Mouse (Mus musculus): ENCODE measurements at regions not wholly inside any gene's neighbourhood (a gene's known extent, or its start where the extent isn't known, plus 50 kb on each side); places are given as distances from the start of the nearest gene placed in this dataset.

DNA sequence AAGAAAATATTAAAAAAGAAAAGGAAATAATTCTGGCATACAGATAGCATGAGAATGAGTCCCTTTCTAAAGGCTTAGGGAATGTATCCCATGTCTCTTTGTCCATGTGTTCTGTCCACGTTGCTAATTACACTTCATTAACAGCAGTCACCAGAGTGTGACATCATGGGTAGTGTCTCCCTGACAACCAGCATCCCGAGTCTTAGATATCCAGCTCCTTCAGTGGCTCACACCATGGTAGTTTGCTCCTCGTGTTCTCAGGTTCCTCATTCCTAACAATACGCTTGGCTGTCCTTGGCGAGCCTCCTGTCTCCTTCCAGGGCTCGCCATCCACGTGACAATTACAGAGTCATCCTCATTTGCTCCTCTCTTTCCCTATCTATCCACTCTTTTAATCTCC lies 388.1 kb upstream of the Dynlrb2 start:
- DNase-seq, result no peak

DNA sequence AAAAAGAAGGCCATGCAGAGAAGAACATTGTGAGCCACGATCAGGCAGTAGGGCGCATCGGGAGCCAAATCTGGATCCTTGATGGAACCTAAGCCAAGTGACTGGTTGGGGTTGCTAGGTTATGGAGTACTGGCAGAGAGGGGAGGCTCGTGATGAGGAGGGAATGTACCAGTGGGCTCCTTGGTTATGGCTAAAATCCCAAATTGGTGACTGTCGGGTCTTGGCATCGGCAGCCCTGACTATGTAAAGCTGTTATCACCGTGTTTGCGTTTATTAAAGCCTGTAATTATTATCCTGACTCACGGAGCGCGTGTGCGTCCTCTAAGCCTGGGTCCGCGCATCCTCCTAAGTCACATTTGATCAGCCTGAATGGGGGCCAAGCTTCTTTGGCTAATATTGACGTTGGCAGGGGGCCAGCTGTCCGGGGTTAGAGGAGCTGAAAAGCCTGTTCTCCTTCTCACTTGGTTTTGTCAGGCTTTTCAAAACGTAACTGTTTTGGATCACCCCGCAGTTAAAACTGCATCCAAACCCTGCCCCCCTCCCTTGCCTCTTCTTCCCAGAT lies 388.9 kb upstream of the Dynlrb2 start:
- peak; percentile 58 for DNase-seq

DNA sequence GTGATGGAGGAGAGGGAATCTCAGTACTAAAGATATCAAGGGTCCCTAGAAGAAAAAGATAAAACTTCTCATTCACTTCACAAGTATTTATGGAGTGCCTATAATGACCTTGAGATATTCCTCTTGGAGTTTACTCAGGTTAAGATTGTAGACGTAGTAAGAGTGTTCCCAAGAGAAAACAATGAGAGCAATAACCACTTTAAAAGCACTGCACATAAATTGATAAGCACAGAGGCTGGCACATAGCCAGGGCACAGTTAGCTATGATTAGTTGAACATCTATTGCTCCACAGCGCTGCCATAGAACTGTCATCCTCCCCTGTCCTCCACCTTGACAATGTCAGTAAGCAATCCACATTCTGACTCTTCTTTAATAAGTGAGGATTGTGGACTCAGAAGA lies 389.8 kb upstream of the Dynlrb2 start:
- DNase-seq, result no peak

DNA sequence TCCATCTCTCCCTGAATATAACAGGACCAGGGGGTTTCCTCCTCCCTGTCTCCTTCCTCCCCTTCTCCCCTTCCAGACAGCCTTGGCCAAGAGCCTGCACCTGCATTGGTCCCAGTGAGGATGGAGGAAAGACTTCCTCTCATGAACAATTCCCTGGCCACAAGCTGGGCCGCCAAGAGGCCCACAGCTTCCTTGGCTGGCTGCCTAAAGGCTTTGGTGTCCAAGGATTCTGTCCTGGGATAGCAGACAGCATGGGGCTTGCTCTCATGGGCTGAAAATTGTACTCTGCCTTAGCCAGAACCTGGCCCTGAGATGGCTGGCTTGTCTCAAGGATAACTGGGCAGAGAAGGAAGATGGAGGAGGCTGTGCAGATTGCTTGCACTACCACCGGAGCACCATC lies 390.3 kb upstream of the Dynlrb2 start:
- DNase-seq, result no peak

DNA sequence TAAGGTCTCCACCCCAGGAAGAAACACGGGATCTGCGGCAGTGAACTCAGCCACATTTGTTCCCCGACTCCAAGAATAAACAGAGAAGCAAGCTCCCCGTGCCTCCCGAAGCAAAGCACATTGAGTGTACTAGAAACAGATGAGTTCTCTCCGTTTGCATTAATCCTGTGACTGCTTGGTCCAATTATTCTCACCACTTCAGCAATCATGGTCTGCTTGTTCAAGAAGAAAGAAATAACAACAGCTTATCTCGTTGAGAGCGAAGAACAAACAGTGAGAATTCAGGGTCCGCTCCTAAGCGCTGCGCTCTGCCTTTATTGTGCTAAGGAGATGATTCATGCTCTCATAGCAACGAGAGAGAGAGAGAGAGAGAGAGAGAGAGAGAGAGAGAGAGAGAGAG lies 393.6 kb upstream of the Dynlrb2 start:
- DNase-seq, result no peak

DNA sequence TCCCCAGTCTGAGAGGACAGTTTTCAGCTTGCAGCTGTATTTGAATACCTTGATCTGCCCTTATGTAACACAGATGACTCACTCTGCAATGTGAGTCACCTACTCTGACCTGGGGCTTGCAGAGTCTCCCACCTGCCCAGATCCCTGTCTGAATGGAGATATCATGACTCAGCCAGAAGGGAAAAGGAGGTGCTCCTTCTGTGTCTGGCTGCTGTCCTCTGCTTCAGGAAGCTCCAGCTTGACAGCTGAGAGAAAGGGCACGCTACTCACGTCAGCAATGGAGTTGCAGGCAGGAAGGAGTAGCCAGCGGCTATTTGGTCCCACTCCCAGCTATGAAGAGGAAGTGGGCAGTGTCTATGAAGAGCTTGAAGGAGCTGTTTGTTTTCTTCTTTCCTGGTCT lies 389.1 kb upstream of the Maf start:
- DNase-seq, result no peak

DNA sequence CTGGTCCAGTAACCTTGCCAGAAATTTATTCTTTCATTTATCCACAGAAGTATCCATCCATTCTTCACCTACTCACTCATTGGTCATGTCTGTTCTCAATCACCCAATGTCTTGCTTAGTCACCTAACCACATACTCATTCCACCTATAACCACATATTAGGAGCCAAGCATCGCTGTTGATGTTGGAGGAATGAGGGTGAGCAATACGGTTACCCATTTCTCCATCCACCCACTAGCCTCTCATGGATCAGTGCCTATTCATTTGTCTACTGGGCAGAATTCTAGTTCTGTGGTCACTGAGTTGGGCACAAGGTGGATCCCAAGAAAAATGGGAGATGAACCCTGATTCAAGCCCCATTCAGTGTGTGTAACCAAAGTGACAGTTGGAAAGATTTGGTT lies 375.6 kb upstream of the Maf start:
- DNase-seq, result no peak

DNA sequence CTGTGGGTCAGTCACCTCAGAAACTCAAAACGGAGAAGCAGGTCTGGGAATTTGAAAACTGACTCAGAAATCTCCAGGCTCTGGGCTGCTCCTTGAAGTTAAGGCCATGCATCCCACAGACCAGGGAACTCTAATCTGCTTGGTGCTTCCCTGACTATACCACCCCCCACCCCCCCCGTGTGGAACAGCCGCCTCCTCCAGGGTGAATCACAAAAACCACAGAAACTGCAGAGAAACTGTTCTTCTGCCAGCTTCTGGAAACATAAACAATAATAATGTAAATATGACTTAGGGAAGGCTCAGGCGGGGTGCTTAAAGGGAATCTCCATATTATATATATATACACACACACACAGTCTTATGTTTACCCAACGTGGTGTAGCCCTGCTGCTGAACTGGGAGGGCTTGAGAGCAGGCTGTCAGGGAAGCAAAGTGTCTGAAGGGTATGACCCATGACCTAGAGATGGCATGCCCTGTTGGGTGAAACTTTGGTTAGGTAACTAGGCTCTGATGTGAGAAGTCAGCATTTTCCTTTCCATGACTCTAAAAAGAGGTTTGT lies 371.3 kb upstream of the Maf start:
- no peak for DNase-seq

DNA sequence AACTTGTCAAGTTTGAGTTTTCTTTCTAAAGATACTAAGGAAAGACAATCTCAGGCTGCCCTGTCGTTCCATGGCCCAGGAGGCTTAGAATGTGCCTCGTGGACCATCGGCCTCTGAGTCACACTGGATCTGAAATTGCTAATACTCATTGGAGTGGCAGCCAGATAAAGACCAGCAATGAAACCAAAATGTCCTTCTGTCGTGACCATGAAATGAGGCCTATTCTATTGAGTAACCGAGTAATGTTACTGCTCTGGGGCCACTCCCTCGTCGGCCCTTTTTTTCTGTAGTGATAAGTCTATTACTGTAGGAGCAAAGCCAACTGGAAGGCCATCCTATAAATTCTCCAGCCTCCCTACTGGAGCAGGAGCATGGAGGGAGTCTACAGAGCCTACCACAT lies 363.9 kb upstream of the Maf start:
- DNase-seq, result no peak

DNA sequence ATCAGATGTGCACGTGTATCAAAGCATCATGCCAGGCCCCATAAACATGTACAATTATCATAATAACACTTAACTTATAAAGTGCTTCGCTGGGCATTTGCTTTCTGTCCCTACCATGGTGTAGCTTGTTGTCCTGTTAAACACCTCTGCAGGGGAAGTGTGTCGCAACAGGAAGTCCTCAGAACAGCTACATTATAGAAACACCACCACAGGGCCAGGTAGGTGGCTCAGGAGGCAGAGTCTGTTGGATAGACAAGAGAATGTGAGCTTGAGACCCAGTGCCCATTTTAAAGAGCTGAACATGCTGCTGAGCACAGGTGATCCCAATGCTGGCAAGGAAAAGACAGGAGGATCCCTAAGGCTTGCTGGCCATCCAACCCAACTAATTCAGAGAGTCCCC lies 361.9 kb upstream of the Maf start:
- no peak for DNase-seq

DNA sequence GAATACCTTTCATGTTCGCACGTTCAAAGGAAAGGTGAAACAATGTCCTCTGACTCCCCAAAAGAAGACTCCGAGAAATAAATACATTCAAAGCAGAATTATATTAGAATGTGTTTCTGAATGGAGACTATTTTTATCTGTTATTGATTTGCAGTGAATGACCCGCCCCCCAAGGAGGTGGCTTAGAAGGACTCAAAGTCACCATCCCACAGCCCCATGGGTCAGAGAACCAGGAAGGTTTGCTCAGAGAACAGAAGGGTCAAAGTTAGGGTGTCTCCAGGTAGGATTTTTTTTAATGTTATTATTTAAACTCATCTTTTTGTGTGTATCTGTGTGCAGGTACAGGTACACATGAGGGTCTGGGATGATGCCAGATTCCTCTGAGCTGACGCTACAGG lies 360.4 kb upstream of the Maf start:
- DNase-seq, result no peak

DNA sequence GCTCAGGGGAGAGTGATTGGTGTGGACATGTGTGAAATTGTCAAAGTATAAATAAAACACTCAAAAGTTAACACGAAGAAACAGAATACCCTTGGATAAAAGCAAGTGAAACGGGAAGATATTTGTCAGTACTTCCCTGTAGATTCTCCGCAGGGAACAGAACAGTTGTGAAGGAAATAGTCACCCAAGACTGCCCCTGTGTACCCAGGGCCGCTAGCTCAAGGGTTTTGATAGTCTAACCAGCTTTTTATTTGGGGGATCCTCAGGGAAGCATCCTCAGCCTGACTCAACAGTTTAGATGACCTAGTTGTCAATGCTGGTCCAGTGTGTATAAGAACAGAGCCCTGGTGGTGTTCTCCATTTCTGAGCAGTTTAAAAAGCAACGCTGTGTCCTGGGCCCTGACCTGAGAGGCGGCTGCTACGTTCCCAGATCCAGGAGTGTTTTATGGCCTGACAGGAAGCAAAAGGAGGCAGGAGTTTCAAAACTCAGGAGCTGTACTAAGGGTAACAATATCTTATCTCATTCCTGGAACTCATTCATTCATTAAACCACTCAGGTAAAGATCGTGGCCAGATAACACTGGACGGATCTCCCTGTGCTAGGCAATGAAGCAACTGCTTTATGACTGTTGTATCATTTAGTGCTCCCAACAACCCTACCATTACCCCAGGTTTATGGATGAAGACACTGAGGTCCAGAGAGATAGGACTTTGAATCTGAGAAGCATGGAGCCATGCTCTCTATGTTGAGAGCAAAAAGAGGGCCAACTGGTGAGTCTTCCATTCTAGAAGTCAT lies 359.8 kb upstream of the Maf start:
- no peak for DNase-seq

DNA sequence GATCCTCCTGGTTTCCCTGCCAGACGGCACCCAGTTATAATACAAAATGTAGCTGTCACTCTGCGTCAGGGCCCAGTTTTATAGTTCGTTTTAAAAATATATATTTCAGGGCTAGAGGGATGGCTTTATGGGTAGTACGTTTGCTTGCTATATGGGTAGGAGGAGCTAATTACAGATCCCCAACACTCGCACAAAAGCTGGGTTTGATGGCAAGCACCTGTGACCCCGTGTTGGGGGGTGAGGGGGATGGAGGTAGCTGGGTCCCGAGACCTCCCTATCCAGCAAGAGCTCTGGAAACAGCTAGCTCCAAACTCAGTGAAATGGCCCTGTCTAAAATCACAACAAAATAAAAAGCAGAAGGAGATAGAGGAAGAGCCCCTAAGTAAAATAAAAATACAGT lies 358.3 kb upstream of the Maf start:
- no peak for DNase-seq

DNA sequence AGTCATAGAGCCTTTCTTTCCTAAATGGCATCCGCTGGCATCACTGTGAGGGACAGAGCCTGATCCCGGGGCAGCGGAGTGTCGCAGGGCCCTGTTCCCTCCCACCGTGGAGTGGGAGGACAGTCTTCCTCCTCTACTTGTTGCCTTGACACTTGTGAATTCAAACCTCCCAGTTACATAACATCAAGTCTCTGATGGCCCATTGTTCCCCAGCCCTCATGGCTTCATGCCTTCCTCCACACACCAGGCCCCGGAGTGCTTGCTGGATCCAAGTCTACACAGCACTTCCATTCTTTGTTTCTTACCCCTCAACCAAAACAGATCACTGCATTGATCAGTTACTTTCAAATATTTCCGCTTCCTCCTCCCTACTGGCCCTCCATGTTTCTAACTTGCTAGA lies 357.7 kb upstream of the Maf start:
- no peak for DNase-seq

DNA sequence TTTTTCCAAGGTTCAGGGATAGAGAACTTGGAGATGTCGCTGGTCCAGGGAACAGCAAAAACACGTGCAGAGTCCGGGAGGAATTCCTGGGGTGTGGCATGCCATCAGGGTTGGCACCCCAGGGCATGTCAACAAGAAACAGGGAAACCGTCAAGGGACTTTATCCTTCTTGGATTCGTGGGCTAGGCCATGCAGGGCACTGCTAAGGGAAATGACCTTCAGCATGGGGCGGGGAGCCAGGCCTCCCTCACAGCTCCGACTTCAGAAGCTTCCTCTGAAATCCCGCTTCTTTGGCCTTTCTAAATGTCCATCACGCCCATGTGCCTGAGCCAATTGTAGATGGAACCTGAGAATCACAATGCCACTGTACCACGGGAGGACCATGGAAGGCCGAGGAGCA lies 357.0 kb upstream of the Maf start:
- no peak for DNase-seq

DNA sequence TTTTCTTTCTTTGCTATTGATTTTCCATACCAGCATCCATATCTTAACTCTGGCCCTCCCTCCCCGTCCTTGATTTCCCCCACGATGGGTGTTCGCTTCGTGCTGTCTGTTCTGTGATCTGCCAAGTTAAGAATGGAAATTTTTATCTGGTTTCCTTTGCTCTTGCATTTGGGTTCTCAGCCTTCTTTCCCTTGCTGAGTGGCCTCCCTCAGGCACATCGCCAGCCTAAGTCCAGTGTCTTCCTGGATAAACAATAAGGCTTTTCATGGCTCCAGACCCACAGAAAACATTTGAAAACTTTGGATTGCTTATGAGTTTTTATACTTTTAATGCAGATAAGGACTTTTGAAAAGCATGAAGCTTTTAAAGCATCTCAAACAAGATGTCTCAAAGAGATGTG lies 355.9 kb upstream of the Maf start:
- DNase-seq, result no peak

DNA sequence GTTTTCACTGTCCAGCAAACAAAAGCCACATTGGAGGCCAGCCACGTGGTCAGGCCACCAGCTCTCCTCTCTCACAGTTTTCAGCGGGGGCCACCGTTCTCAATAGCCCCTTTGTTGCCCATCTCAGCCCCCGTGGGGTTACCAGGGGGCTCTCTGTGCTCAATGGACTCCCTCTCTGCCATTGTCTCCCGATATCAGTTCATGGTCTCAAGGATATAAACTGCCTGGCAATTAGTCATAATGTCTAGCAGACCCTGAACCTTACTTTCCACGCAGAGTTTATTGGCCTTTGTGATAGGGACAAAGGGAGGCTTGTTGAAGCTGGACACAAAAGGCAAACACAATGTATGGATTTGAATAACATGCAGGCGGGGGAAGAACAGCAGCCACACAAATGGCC lies 345.9 kb upstream of the Maf start:
- DNase-seq, result no peak

DNA sequence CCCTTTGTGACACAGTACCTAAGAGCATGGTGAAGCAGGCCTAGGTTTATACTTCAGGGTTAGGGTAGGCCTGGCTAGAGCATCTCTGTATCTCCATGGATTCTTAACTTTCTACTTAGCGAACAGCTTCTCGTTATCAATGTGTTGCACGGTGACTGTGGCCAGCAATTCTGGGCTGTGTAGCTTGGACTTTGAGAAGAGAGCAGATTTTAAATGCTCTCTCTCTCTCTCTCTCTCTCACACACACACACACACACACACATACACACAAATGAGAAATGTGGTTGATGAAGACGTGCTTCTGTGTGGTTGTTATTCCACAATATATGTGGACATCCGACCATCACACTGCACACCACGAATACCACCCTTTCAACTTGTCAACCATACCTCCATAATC lies 345.4 kb upstream of the Maf start:
- no peak for DNase-seq

DNA sequence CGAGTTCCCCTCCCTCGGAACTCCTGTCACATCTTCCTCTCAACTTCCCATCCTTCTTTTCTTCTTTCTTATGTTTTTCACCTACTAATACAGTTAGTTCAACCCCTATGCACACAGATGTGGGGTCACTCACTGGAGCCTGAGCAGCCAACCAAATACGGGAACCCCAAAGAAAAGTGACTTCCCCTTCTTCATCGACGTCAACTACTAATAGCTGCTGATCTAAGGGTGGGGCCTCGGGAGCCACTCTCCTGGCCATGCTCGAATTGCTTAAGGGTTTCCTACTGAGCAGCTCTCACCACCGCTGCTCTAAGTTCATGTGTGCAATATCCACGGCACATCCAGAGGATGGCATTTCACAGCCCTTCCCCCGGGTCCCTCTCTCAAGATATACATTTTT lies 340.9 kb upstream of the Maf start:
- no peak for DNase-seq

DNA sequence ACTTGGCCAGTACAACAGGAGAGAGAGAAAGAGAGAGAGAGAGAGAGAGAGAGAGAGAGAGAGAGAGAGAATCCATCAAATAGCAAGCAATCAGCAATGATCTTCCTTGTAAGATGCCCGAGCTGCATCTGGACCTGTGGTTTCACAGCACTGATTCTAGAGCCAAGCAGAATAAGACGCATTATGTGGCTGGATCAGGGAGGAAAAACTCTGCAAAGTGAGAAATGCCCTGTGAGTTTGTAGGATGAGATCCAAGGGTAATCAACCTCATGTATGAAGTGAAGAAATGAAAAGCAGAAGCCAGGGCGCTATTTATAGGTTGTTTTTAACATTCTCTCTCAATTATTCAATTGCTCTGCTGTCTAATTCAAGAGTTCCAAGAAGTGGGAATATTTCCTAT lies 339.3 kb upstream of the Maf start:
- DNase-seq, result no peak

DNA sequence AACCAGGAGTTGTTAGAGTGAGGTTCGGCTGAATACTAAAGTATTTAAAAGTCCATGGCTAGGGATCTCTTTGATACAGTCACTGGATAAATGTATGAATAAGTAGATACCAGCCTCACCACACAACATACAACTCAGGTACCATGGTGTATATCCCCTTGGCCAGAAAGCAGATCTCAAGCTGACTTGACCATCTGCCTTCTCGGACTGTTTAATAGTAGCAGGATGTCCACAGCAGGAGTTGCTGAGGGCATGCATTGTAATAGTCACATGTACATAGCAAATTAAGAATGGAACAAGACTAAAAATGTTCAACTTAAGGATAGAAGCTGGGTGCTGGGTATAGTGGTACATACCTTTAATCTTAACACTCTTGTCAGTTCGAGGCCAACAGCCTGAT lies 337.9 kb upstream of the Maf start:
- no peak for DNase-seq

DNA sequence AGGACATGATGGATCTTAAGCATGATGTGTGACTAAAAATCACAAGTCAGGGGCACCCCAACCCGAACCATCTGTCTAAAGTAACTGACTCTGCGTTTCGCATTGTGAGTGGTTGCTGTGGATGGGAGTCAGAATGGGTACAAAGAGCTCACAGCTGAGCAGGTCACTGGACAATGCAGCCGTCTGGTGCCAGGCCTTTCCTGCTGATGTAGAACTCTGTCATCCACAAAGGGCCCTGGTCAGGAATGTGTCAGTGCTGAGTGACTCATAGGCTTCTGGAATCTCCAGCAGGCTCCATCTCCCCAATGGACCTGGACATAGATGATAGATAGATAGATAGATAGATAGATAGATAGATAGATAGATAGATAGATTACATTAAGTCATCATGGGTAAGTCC lies 335.8 kb upstream of the Maf start:
- DNase-seq, result no peak

DNA sequence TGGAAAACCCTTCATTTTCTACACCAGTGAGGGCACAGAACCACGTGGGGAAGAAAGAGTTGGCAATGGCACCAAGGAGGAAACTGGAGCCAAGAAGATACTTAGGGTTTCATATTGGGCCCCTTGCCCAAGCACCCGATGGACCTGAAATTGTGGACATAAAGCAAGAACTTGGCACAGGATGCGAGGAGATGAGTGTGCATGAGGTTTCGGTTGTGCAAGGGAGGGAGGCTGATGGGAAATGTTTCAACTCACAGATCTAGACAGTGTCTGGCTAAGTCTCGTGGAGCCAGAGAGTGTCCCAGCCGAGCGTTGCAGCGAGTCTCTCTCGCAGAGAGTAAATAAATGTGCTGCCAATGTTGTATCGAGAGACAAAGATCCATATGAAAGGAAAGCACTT lies 323.4 kb upstream of the Maf start:
- DNase-seq, result no peak

DNA sequence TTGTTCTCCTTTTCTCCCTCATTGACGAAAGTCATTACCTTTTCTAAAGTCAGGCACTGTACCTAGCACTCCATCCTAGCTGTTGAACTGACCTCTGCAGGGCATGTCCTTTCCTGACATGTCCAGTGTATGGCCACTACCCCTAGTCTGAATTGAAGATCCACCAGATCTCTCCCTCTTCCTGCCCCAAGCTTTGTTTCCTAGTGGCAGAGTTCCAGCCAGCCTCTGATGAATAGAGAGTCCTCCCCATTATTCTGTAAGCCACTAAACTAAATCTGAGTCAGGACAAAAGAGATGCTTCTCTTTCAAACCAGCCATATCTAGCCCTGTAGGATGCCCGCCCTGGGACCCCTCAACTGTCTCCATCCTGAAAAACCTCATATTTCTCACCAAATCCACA lies 317.7 kb upstream of the Maf start:
- DNase-seq, result no peak

DNA sequence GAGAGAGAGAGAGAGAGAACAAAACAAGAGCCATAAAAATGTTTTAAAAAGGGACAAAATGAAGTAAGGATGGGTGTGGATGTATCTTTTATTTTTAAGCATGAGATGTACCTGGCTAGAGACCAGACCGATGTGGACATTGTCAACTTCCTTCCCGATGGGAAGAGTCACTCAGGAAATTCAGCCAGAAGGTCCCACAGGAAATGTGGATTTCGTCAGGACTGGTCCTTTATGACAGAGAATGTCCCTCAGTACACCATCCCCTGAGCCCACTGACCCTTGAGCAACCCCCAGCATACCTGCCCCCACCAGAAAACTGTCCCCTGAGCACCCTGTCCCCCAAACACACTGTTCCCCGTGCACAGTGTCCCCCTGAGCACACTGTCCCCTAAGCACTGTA lies 317.2 kb upstream of the Maf start:
- no peak for DNase-seq

Data from liver (tissue).